Mouse (Mus musculus): ENCODE data around the gene Gm17535. TPM values are rescaled to one million over a fixed set of nuclear protein-coding genes. Genes with fewer than 3 reads are reported as not detected.
"Not testable (repeated sequence)": the region's sequence is repeated elsewhere in the genome, so short reads cannot be mapped to it uniquely, and the experiment has no call there.

The Gm17535 gene
- polyA plus RNA-seq, 1 experiment from 2014 or later, result not detected

- not testable (repeated sequence) for H3K4me1 ChIP-seq (ENCODE audit: control insufficient read depth, insufficient read depth, low read length); ATAC-seq (ENCODE audit: insufficient number of reproducible peaks, low FRiP score, low TSS enrichment, low read depth); H3K4me3 ChIP-seq (ENCODE audit: low read depth, low read length); H3K27me3 ChIP-seq (ENCODE audit: control insufficient read depth, insufficient read depth, low read length); DNase-seq (ENCODE audit: low spot score); H3K4me2 ChIP-seq (ENCODE audit: low read depth, severe bottlenecking); H3K9ac ChIP-seq (ENCODE audit: low read length); H3K9me3 ChIP-seq (ENCODE audit: control insufficient read depth, low read length); H3K36me3 ChIP-seq (ENCODE audit: control insufficient read depth, insufficient read depth, low read length); H3K27ac ChIP-seq (replicated peaks; ENCODE audit: low read depth, low read length)
- 71% methylated on average over 9 of the region's 13 CpGs for WGBS
These were observed 11.9 kb upstream of the Gm17535 start for GRCm38 (mm10) chr9:3022316-3023008.

- H3K4me3 ChIP-seq (ENCODE audit: low read depth, low read length); H3K27ac ChIP-seq (replicated peaks; ENCODE audit: low read depth, low read length); ATAC-seq (ENCODE audit: insufficient number of reproducible peaks, low FRiP score, low TSS enrichment, low read depth); DNase-seq (ENCODE audit: low spot score); H3K9ac ChIP-seq (ENCODE audit: low read length); H3K9me3 ChIP-seq (ENCODE audit: control insufficient read depth, low read length); H3K4me2 ChIP-seq (ENCODE audit: low read depth, severe bottlenecking); H3K27me3 ChIP-seq (ENCODE audit: control insufficient read depth, insufficient read depth, low read length); H3K36me3 ChIP-seq (ENCODE audit: control insufficient read depth, insufficient read depth, low read length); H3K4me1 ChIP-seq (ENCODE audit: control insufficient read depth, insufficient read depth, low read length): not testable (repeated sequence)
- WGBS, result 72% methylated on average over 9 of the region's 13 CpGs
These were observed 11.0 kb upstream of the Gm17535 start, which contains the start of gene Gm10718 for GRCm38 (mm10) chr9:3023312-3023984. Gene Gm10718 (plus strand): TSS chr9:3023547.

- not testable (repeated sequence) for H3K4me3 ChIP-seq (ENCODE audit: low read depth, low read length); ATAC-seq (ENCODE audit: insufficient number of reproducible peaks, low FRiP score, low TSS enrichment, low read depth); H3K4me2 ChIP-seq (ENCODE audit: low read depth, severe bottlenecking); H3K9me3 ChIP-seq (ENCODE audit: control insufficient read depth, low read length); H3K27ac ChIP-seq (replicated peaks; ENCODE audit: low read depth, low read length); H3K4me1 ChIP-seq (ENCODE audit: control insufficient read depth, insufficient read depth, low read length); H3K27me3 ChIP-seq (ENCODE audit: control insufficient read depth, insufficient read depth, low read length); H3K9ac ChIP-seq (ENCODE audit: low read length); DNase-seq (ENCODE audit: low spot score); H3K36me3 ChIP-seq (ENCODE audit: control insufficient read depth, insufficient read depth, low read length)
- 68% methylated on average over 15 of the region's 16 CpGs for WGBS
These were observed 10.3 kb upstream of the Gm17535 start for GRCm38 (mm10) chr9:3023985-3024648.

GRCm38 (mm10) chr9:3024912-3025467, 9.4 kb upstream of the Gm17535 start, which contains the start of gene Gm10717:
Gene Gm10717 (plus strand): TSS chr9:3025417.
- not testable (repeated sequence) for DNase-seq (ENCODE audit: low spot score); ATAC-seq (ENCODE audit: insufficient number of reproducible peaks, low FRiP score, low TSS enrichment, low read depth)

GRCm38 (mm10) chr9:3025653-3026052, 8.7 kb upstream of the Gm17535 start:
- DNase-seq (ENCODE audit: low spot score); H3K27ac ChIP-seq (replicated peaks; ENCODE audit: low read depth, low read length); H3K4me3 ChIP-seq (ENCODE audit: low read depth, low read length); H3K36me3 ChIP-seq (ENCODE audit: control insufficient read depth, insufficient read depth, low read length); H3K4me1 ChIP-seq (ENCODE audit: control insufficient read depth, insufficient read depth, low read length); ATAC-seq (ENCODE audit: insufficient number of reproducible peaks, low FRiP score, low TSS enrichment, low read depth); H3K27me3 ChIP-seq (ENCODE audit: control insufficient read depth, insufficient read depth, low read length); H3K9me3 ChIP-seq (ENCODE audit: control insufficient read depth, low read length); H3K4me2 ChIP-seq (ENCODE audit: low read depth, severe bottlenecking); H3K9ac ChIP-seq (ENCODE audit: low read length): not testable (repeated sequence)
- whole genome bisulfite sequencing, result 67% methylated on average over 4 of the region's 6 CpGs

More at GRCm38 (mm10) chr9:3024912-3025467, 9.4 kb upstream of the Gm17535 start, which contains the start of gene Gm10717:
- H3K9me3 ChIP-seq (ENCODE audit: control insufficient read depth, low read length); H3K4me2 ChIP-seq (ENCODE audit: low read depth, severe bottlenecking); H3K36me3 ChIP-seq (ENCODE audit: control insufficient read depth, insufficient read depth, low read length); H3K27ac ChIP-seq (replicated peaks; ENCODE audit: low read depth, low read length); H3K27me3 ChIP-seq (ENCODE audit: control insufficient read depth, insufficient read depth, low read length); H3K4me1 ChIP-seq (ENCODE audit: control insufficient read depth, insufficient read depth, low read length); H3K9ac ChIP-seq (ENCODE audit: low read length); H3K4me3 ChIP-seq (ENCODE audit: low read depth, low read length): not testable (repeated sequence)
- WGBS, result 73% methylated on average over 12 of the region's 12 CpGs

GRCm38 (mm10) chr9:3026136-3026535, 8.3 kb upstream of the Gm17535 start:
- 73% methylated on average over 5 of the region's 5 CpGs for WGBS
- not testable (repeated sequence) for H3K9me3 ChIP-seq (ENCODE audit: control insufficient read depth, low read length); H3K4me2 ChIP-seq (ENCODE audit: low read depth, severe bottlenecking); DNase-seq (ENCODE audit: low spot score); ATAC-seq (ENCODE audit: insufficient number of reproducible peaks, low FRiP score, low TSS enrichment, low read depth); H3K27ac ChIP-seq (replicated peaks; ENCODE audit: low read depth, low read length); H3K36me3 ChIP-seq (ENCODE audit: control insufficient read depth, insufficient read depth, low read length); H3K9ac ChIP-seq (ENCODE audit: low read length); H3K4me1 ChIP-seq (ENCODE audit: control insufficient read depth, insufficient read depth, low read length); H3K4me3 ChIP-seq (ENCODE audit: low read depth, low read length); H3K27me3 ChIP-seq (ENCODE audit: control insufficient read depth, insufficient read depth, low read length)

- not testable (repeated sequence) for H3K4me1 ChIP-seq (ENCODE audit: control insufficient read depth, insufficient read depth, low read length); H3K9ac ChIP-seq (ENCODE audit: low read length); ATAC-seq (ENCODE audit: insufficient number of reproducible peaks, low FRiP score, low TSS enrichment, low read depth); DNase-seq (ENCODE audit: low spot score); H3K9me3 ChIP-seq (ENCODE audit: control insufficient read depth, low read length); H3K36me3 ChIP-seq (ENCODE audit: control insufficient read depth, insufficient read depth, low read length); H3K4me2 ChIP-seq (ENCODE audit: low read depth, severe bottlenecking); H3K27ac ChIP-seq (replicated peaks; ENCODE audit: low read depth, low read length); H3K27me3 ChIP-seq (ENCODE audit: control insufficient read depth, insufficient read depth, low read length); H3K4me3 ChIP-seq (ENCODE audit: low read depth, low read length)
- 65% methylated on average over 9 of the region's 9 CpGs for WGBS
These were observed 7.7 kb upstream of the Gm17535 start for GRCm38 (mm10) chr9:3026741-3027140.

- not testable (repeated sequence) for H3K4me2 ChIP-seq (ENCODE audit: low read depth, severe bottlenecking)
These were observed 7.2 kb upstream of the Gm17535 start for GRCm38 (mm10) chr9:3027200-3027599.

More at GRCm38 (mm10) chr9:3027200-3027599, 7.2 kb upstream of the Gm17535 start:
- not testable (repeated sequence) for H3K4me1 ChIP-seq (ENCODE audit: control insufficient read depth, insufficient read depth, low read length); H3K9me3 ChIP-seq (ENCODE audit: control insufficient read depth, low read length); H3K27ac ChIP-seq (replicated peaks; ENCODE audit: low read depth, low read length); H3K4me3 ChIP-seq (ENCODE audit: low read depth, low read length); H3K27me3 ChIP-seq (ENCODE audit: control insufficient read depth, insufficient read depth, low read length); ATAC-seq (ENCODE audit: insufficient number of reproducible peaks, low FRiP score, low TSS enrichment, low read depth); H3K9ac ChIP-seq (ENCODE audit: low read length); H3K36me3 ChIP-seq (ENCODE audit: control insufficient read depth, insufficient read depth, low read length)
- DNase-seq (ENCODE audit: low spot score), result peak; percentile 51
- 72% methylated on average over 9 of the region's 9 CpGs for WGBS
